Mouse (Mus musculus): ENCODE measurements around the gene 1700016K19Rik. TPM values are rescaled to one million over a fixed set of nuclear protein-coding genes. Genes with fewer than 3 reads are reported as not detected.

Gene 1700016K19Rik
- polyA plus RNA-seq, 1 experiment: not detected

GRCm38 (mm10) chr11:75968761-75969160, 31.0 kb upstream of the 1700016K19Rik start:
- Histone ChIP-seq H3K4me1 (ENCODE audit: control insufficient read depth, insufficient read depth, low read length) (no peaks in the 10 kb centered on the region), H3K27ac (ENCODE audit: insufficient read depth, low read length) (no peak overlapping the region), H3K9me3 (replicated peaks; ENCODE audit: control insufficient read depth, insufficient read depth, low read length, poor library complexity, severe bottlenecking) (no peaks in the 10 kb centered on the region), H3K9ac (ENCODE audit: low read depth, poor library complexity, severe bottlenecking) (no peak overlapping the region), H3K4me3 (ENCODE audit: low read depth, low read length) (no peak overlapping the region), H3K36me3 (ENCODE audit: control insufficient read depth, insufficient read depth, low read length, poor library complexity, severe bottlenecking) (no peaks in the 10 kb centered on the region), H3K27me3 (ENCODE audit: control insufficient read depth, insufficient read depth, low read length, poor library complexity, severe bottlenecking) (no peaks in the 10 kb centered on the region)
- no peak for TF ChIP-seq CTCF (IDR thresholded peaks at IDR 0.05; ENCODE audit: low read depth, low read length)
- no peak for TF ChIP-seq EP300 (IDR thresholded peaks at IDR 0.05; ENCODE audit: insufficient read depth, low read depth, low read length)
- TF ChIP-seq POLR2A (IDR thresholded peaks at IDR 0.05; ENCODE audit: insufficient read depth, low read length): no peak

GRCm38 (mm10) chr11:75970629-75971028, 29.1 kb upstream of the 1700016K19Rik start:
- Histone ChIP-seq H3K9ac (ENCODE audit: low read depth, poor library complexity, severe bottlenecking) (no peak overlapping the region), H3K9me3 (replicated peaks; ENCODE audit: control insufficient read depth, insufficient read depth, low read length, poor library complexity, severe bottlenecking) (peaks cover 4% of the 10 kb centered on the region), H3K27me3 (ENCODE audit: control insufficient read depth, insufficient read depth, low read length, poor library complexity, severe bottlenecking) (no peaks in the 10 kb centered on the region), H3K36me3 (ENCODE audit: control insufficient read depth, insufficient read depth, low read length, poor library complexity, severe bottlenecking) (no peaks in the 10 kb centered on the region), H3K4me3 (ENCODE audit: low read depth, low read length) (no peak overlapping the region), H3K4me1 (ENCODE audit: control insufficient read depth, insufficient read depth, low read length) (no peaks in the 10 kb centered on the region), H3K27ac (ENCODE audit: insufficient read depth, low read length) (no peak overlapping the region)
- TF ChIP-seq CTCF (IDR thresholded peaks at IDR 0.05; ENCODE audit: low read depth, low read length): peak; percentile 16
- TF ChIP-seq POLR2A (IDR thresholded peaks at IDR 0.05; ENCODE audit: insufficient read depth, low read length): no peak

DNA sequence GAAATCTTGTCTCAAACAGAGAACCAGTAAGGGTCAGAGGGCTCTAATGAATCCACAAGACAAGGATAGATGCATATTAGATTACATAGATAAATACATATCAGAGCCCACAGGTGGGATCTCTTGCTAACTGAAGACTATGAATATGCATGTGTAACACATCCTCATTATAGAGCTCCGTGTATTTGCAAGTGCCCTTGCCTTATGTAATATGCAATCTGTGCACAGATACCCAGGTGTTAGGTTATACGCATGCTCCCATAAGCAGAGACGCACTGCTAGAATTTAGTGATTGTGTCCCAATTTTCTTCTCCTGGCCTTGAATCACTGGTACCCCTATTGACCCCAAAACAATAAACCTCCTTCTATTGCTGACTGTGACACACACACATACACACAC, 27.5 kb upstream of the 1700016K19Rik start:
- Histone ChIP-seq H3K4me1 (ENCODE audit: control insufficient read depth, insufficient read depth, low read length) (no peaks in the 10 kb centered on the region), H3K9me3 (replicated peaks; ENCODE audit: control insufficient read depth, insufficient read depth, low read length, poor library complexity, severe bottlenecking) (peaks cover 4% of the 10 kb centered on the region), H3K27ac (ENCODE audit: insufficient read depth, low read length) (no peak overlapping the region), H3K36me3 (ENCODE audit: control insufficient read depth, insufficient read depth, low read length, poor library complexity, severe bottlenecking) (no peaks in the 10 kb centered on the region), H3K9ac (ENCODE audit: low read depth, poor library complexity, severe bottlenecking) (no peak overlapping the region), H3K4me3 (ENCODE audit: low read depth, low read length) (no peak overlapping the region), H3K27me3 (ENCODE audit: control insufficient read depth, insufficient read depth, low read length, poor library complexity, severe bottlenecking) (no peaks in the 10 kb centered on the region)
- no peak for TF ChIP-seq CTCF (IDR thresholded peaks at IDR 0.05; ENCODE audit: low read depth, low read length)
- TF ChIP-seq EP300 (IDR thresholded peaks at IDR 0.05; ENCODE audit: insufficient read depth, low read depth, low read length): no peak
- TF ChIP-seq POLR2A (IDR thresholded peaks at IDR 0.05; ENCODE audit: insufficient read depth, low read length): no peak

GRCm38 (mm10) chr11:75972916-75973567, 26.7 kb upstream of the 1700016K19Rik start:
- Histone ChIP-seq H3K9me3 (replicated peaks; ENCODE audit: control insufficient read depth, insufficient read depth, low read length, poor library complexity, severe bottlenecking) (peaks cover 4% of the 10 kb centered on the region), H3K9ac (ENCODE audit: low read depth, poor library complexity, severe bottlenecking) (no peak overlapping the region), H3K4me1 (ENCODE audit: control insufficient read depth, insufficient read depth, low read length) (no peaks in the 10 kb centered on the region), H3K36me3 (ENCODE audit: control insufficient read depth, insufficient read depth, low read length, poor library complexity, severe bottlenecking) (no peaks in the 10 kb centered on the region), H3K4me3 (ENCODE audit: low read depth, low read length) (no peak overlapping the region), H3K27ac (ENCODE audit: insufficient read depth, low read length) (no peak overlapping the region), H3K27me3 (ENCODE audit: control insufficient read depth, insufficient read depth, low read length, poor library complexity, severe bottlenecking) (no peaks in the 10 kb centered on the region)
- TF ChIP-seq POLR2A (IDR thresholded peaks at IDR 0.05; ENCODE audit: insufficient read depth, low read length) (no peak), CTCF (IDR thresholded peaks at IDR 0.05; ENCODE audit: low read depth, low read length) (no peak), EP300 (IDR thresholded peaks at IDR 0.05; ENCODE audit: insufficient read depth, low read depth, low read length) (no peak)

- no peaks in the 10 kb centered on the region for H3K27me3 ChIP-seq (ENCODE audit: control insufficient read depth, insufficient read depth, low read length, poor library complexity, severe bottlenecking)
- no peaks in the 10 kb centered on the region for H3K36me3 ChIP-seq (ENCODE audit: control insufficient read depth, insufficient read depth, low read length, poor library complexity, severe bottlenecking)
- no peaks in the 10 kb centered on the region for H3K4me1 ChIP-seq (ENCODE audit: control insufficient read depth, insufficient read depth, low read length)
- no peak overlapping the region for H3K9ac ChIP-seq (ENCODE audit: low read depth, poor library complexity, severe bottlenecking)
- peaks cover 4% of the 10 kb centered on the region for H3K9me3 ChIP-seq (replicated peaks; ENCODE audit: control insufficient read depth, insufficient read depth, low read length, poor library complexity, severe bottlenecking)
- no peak overlapping the region for H3K27ac ChIP-seq (ENCODE audit: insufficient read depth, low read length)
- no peak overlapping the region for H3K4me3 ChIP-seq (ENCODE audit: low read depth, low read length)
- no peak for TF ChIP-seq EP300 (IDR thresholded peaks at IDR 0.05; ENCODE audit: insufficient read depth, low read depth, low read length)
- peak; percentile 64 for TF ChIP-seq CTCF (IDR thresholded peaks at IDR 0.05; ENCODE audit: low read depth, low read length)
Observed at GRCm38 (mm10) chr11:75973988-75974387, 25.7 kb upstream of the 1700016K19Rik start.

DNA sequence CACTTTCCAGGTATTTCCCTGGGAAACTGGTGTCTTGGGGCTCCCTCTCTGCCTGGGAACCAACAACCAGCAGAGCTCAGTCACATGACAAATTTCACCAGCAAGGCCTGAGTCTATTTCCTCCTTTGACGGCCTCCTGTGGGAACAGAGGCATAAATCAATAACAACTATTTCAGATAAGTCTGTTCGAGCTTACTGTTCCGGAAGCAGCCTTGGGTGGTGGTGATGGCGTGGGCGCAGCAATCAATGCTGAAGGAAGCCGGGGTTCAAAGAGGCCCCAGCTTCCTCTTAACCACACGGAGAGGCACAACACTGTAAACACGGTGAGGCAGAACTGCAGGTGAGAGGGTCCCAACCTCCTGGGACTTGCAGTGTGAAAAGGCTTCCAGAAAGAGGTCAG, 23.0 kb upstream of the 1700016K19Rik start:
- Histone ChIP-seq H3K9me3 (replicated peaks; ENCODE audit: control insufficient read depth, insufficient read depth, low read length, poor library complexity, severe bottlenecking) (peaks cover 4% of the 10 kb centered on the region), H3K36me3 (ENCODE audit: control insufficient read depth, insufficient read depth, low read length, poor library complexity, severe bottlenecking) (no peaks in the 10 kb centered on the region), H3K4me3 (ENCODE audit: low read depth, low read length) (no peak overlapping the region), H3K9ac (ENCODE audit: low read depth, poor library complexity, severe bottlenecking) (no peak overlapping the region), H3K4me1 (ENCODE audit: control insufficient read depth, insufficient read depth, low read length) (no peaks in the 10 kb centered on the region), H3K27ac (ENCODE audit: insufficient read depth, low read length) (no peak overlapping the region), H3K27me3 (ENCODE audit: control insufficient read depth, insufficient read depth, low read length, poor library complexity, severe bottlenecking) (no peaks in the 10 kb centered on the region)
- TF ChIP-seq CTCF (IDR thresholded peaks at IDR 0.05; ENCODE audit: low read depth, low read length): no peak
- TF ChIP-seq EP300 (IDR thresholded peaks at IDR 0.05; ENCODE audit: insufficient read depth, low read depth, low read length): no peak
- no peak for TF ChIP-seq POLR2A (IDR thresholded peaks at IDR 0.05; ENCODE audit: insufficient read depth, low read length)

All from ES-Bruce4 (cell line).